Mouse (Mus musculus) retina, embryonic 14.5 days (tissue): ENCODE data around the gene Tenm2.

ENCODE experiments used
- DNase-seq: peaks from one replicate; pipeline ENCODE4 v3.0.0-alpha.2; 2015; ENCODE audit warnings: low spot score

Gene Tenm2

DNA sequence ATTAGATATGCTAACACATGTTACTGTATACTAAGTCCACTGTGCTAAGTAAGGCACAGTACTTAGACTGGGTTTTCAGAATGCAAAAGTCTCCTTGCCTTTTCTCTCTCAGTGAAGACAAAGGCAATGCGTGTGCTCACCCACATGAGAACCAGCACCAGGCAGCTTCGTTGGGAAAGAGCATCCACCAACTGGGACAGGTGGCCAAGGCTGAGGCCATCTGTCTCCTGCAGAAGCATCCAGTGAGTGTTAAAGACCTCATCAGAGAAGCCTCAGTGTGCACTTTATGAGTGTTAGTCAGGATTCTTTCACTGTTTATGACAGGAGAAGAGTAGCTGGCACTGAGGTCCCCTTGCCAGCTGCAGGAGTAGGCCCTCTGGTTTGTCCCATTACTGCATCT, 669.6 kb downstream of the Tenm2 start:
- DNase-seq = no peak

DNA sequence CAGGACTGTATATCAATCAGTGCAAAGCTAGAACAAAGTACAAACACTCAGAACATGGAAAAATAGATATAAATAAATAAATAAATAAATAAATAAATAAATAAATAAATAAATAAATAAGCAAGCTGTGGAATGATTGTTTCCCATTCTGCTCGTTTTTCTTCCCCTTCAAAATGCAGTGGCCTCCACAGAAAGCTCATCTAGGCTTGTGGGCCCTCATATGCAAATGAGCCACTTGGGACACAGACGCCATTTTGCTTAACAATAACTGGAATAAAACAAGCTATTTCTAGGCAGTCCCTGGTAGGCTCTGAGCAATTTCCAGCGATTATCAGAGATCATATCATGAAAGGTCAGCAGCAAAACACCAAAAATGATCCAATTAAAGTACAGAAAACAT, 672.9 kb downstream of the Tenm2 start:
- no peak for DNase-seq

DNA sequence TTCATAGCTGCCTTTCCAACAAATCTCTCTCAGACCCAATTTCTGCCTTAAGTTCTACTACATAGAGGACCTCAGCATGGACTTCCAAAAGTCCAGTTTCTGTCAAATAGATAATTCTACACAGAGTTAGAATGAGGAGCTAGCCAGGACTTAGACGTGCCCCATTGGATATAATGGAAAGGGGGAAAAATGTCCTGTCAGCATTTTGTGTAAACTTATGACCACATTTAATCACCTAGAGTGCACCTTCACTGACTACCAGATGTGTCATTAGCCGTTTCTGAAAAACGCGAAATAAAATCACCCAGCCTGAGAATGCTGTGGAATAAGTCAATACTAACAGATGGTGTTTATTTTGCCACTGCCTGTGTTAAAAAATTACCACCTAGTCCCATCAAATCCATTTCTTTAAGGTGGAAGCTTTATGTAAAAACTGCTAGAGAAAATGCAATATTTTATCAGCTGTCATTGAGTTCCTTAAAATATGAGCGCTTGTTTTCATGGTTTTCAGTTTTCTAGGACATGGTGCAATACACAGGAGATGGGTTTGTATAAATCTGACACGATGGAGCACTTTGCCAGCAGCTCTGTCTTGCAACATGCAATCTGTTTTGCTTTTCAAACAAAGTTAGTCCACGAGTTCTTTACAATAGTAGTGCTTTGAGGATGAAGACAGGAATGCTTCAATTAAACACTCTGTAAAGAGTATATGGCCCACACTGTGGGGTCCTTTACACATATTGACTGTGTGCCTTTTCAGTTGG, 674.8 kb downstream of the Tenm2 start:
- no peak for DNase-seq

DNA sequence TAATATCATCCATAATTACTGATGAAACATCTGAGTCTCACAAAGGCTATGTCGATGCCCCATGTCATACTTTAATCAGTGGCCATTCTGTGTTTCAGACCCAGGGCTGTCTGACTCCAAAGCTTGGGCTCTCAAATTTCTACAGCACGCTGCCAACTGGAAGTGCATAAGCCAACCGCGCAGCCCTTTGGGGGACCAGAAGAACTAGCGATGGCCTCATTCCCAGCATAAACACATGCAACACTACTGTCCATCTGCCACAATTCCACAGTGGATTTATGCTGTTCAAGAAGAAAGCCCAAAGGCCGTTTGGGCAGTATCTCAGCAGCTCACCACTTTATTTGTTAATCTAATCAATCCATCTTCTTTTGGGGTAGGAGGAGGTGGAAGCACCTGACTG, 678.4 kb downstream of the Tenm2 start:
- DNase-seq = no peak

DNA sequence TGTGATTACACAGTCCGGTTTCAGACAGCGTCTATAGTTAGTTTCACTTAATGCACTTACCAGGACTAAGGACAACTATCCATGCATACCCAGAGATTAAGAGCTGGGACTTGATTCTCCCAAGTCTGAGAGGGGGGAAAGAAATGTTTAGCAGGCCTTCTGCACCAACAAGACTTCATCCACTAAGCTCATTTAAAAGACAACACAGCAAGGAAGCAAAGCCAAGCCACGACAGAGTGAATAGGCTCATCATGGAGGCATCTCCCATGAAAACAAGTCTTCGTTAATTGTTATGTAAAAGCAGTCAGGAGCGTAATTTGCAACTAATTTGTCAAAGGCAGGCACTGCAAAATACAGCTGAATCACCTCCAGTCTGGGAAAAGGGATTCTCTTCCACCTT, 682.5 kb downstream of the Tenm2 start:
- DNase-seq = peak; percentile 44

DNA sequence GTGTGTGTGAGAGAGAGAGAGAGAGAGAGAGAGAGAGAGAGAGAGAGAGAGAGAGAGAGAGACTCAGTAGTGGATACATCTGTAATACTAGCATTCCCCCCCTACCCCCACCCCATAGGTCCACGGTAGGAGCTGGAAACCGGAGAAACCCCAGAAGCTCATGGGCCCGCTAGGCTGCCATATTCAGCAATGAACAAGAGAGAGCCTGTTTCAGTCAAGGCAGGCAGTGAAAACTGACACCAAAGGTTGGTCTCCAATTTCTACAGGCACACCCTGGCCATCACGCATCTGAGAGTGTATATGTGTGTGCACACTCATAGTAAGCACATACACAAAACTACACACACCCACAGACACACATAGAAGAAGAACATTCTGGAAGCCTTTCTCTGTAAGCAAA, 685.1 kb downstream of the Tenm2 start:
- DNase-seq = no peak

DNA sequence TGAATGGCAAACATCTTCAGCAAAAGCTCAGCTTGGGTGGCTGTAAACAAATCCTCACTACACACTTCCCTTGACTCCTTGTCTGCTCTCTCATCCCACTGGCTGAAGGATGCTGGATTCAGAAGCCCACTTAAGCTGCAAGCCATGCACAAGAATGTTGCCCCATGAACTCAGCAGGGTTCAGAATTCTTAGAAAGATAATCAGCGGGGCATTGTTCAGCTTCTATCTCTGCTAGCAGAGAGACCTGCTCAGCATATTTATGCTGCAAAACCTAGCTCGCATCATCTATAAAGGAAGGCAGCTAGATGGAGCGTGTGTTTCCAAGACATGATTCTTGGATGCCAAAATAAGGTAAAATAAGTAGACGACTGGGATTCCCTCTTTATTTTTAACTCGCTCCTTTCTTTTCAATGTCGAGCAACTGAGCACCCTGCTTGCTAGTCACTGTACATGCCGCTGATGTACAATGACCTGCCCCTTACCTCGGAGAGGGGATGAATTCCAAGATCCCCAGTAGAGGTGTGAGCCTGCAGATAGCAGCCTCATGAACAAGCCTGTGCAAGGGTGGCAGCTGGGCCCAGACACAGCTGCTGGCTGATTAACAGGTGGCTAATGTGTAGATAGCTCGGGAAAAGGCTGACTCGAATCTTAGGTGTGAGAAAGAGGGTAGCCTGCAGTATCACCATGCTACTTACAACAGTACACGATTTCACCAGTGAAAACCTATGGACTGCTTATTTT, 686.2 kb downstream of the Tenm2 start:
- DNase-seq = peak; percentile 41

DNA sequence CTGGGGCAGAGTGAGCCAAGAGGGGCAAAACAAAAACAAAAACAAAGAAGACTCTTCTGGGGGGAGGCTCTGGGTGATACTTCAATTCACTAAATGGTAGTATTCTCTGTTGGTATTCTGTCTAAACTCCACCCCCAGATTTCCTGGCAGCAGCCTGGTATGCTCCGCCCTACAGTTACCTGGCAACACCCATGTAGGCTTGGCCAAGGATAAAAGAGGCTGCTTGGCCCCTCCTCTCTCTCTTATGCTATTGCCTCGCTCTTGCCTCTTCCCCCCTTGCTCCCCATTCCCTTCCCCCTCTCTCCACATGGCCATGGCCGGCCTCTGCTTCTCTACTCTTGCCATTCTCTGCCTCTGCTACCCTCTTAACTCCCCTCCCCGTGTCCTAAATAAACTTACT, 687.6 kb downstream of the Tenm2 start:
- DNase-seq = no peak

DNA sequence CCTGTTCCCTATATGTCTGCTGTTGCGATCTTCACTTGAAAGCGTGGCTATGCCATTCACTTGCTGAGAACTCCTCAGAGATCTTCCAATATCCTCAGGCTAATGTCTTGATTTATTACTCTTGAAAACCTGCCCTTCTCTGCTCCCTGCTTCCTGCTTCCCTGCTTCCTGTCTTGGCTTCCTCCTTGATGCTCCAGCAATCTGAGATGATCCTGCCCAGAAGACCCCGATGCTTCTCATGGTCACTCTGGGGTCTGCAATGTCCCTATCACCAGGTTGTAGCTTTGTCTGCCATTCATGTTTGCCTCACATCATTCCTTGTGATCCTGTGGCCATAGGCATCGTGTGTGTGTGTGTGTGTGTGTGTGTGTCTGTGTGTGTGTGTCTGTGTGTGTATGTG, 697.6 kb downstream of the Tenm2 start:
- DNase-seq = no peak

DNA sequence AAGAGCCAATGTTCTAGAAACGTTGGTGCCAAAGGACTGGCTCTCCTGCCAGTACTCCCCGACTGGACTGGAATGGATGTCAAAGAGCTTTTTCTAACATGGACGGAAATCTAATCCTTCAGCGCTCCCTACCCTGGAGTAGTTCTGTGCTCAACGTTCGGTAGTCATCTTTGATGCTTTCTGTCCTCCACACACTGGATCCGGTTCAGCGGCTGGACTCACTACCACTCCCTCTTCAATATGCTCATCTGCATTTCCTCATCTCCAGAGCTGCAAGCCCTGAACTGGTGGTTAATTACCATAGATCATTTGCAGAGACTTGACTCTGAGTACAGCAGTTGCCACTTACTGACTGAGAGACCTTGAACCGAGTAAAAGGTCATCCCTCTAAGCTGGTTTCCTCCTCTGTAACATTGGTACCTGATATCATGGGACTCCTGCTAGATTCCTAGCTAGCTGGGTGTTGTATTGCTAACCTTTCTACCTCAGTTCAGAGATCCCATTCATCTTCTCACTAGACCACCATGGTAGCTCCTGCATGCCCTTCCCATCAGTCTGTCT, 698.1 kb downstream of the Tenm2 start:
- no peak for DNase-seq

DNA sequence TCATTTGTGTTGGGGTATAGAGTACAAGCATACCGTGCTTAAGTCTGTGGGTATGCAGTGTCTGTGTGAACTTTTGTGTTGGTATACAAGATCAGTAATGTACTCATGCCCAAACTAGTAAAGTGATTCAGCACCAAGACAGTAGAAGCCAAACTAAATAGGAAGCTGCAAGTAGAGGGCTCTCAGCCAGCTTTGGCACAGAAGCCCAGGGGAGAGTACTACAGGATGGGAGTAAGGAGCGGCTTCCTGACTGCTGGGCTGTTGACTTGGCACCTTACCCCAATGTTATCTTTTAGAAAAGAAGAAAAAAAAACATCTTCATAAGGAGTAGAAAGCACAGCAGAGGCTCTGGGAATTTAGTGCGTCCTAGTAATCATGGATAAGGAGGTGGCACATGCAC, 700.2 kb downstream of the Tenm2 start:
- no peak for DNase-seq

DNA sequence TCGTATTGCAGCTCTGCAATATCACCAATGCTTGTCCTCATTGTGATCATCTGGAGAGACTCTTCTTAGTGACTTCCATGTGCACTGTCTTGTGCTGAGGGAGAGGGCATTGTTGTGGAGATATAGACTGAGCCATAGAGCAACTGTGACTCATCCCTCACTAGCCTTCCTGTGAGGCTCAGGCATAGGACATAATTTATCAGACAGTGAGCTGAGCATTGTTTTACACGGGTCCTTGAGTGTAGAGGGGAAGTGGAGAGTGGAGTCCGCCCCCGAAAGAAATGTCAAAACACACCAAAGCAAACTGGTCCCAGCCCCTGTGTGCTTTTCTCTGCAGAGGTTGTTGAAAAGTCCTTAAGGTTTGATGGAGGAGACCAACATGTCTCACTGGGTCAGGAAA, 704.1 kb downstream of the Tenm2 start:
- no peak for DNase-seq

DNA sequence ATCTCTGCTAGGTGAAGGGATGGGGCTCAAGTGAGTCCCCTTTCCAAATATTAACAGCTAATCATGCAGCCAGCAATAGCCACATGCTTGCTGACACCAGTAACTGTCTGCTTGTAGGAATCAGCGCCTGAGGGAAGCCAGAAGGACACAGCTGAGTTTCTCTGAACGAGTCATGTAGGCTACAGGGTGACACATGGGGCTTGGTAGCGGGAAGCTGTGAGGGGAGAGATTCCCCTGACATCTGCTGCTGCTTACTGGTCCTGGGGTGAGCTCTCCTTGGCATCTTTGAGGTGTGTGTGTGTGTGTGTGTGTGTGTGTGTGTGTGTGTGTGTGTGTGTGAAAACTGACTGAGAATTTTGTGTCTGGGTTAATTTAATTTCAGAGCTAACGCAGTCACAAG, 708.3 kb downstream of the Tenm2 start:
- no peak for DNase-seq

DNA sequence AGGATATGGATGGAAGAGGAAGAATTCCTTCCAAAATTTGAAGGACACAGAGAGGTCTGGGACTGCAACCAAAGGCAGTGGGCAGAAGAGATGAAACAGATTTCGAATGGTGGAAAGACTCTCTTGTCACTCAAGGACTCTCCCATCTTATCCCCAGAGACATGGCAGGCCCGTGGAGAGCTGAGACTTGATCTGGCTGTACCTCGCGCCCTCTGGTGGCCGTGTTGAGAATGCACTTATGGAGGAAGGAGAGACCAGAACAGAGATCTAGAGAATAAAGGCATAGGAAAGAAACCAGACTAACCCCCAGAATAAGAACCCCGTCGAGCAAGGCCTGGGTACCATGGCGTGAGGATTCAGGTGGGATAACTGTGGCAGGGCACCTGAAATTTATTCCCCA, 709.4 kb downstream of the Tenm2 start:
- peak; percentile 84 for DNase-seq

DNA sequence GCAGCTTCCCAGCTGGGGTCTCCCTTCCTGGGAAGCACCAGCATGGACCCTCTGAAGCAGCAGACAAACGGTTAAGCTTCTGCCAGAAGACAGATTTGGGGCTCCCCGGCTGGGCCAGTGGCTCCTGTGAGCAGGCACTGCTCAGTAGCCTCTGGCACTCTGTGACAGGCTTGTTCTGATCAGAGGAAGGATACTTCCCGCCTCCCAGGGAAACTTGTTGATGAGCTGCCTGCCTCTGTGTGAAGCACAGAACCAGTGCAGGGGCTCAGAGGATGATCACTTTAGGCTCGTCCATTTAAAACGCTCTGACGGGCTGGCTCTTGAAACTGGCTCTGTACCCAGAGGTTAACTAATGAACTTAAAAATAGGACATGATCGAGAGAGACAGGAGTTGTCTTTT, 723.3 kb downstream of the Tenm2 start:
- DNase-seq = no peak

DNA sequence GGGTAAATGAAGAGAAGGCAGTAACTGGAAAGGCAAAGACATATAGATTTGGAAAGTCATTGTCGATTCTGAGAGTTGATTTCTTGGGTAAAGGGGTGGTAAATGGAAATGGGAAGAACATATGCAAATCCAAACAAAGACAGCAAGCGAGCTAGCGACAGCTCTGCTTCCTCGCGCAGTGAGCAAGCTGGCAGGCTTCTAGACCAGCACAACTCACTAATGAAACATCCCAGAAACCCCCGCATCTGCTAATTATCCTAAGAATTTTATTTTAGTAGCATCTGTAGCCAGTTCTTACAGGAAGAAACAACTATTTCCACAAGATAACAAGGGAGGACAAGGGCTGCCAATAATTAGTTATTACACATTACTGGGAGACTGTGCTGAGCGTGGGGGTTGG, 727.5 kb downstream of the Tenm2 start:
- DNase-seq = no peak

DNA sequence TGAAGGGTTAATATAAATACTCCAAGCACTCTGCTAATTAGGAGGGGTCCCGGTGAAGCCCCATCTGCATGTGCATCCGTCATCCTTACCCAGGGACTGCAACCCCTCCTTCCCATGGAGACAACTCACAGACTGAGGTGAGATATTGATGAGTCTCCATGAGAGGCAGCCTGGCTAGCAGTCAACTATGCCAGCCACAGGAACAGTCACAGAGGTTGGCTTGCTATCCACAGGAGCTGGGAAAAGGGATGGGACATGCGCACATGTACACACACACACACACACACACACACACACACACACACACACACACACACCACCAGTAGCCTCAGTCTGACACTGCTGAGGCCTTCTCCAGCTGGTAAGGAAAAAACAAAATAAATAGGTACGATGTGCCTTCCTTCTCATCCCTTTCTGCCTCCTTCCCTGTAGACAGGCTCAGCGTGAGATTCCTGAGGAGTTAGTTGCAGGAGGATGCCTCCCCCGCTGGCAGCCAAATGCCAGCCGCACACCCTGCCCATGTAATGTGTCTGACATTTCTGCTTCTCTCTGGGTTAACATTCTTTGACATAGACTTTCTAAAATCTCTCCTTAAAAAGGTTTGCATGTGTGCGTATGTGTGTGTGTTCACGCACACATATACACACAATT, 740.7 kb downstream of the Tenm2 start:
- no peak for DNase-seq

DNA sequence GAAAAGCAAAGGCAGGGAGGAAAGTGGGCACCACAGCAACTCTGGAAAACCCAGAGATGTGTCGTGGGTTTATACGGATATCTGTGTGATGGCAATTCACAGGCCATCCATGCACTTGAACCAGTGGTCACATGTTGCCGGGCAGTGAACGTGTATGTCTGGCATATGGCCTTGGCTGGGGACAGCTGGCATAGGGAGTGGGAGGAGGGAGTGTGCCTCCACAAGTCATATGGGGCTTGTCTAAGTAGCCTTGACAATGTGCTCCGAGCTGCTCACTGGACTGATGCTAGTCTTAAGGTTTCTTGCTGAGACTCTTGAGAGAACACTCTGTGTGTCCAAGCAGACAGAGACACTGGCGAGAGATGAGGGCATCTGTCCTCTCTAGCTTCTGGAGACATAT, 743.5 kb downstream of the Tenm2 start:
- peak; percentile 48 for DNase-seq

DNA sequence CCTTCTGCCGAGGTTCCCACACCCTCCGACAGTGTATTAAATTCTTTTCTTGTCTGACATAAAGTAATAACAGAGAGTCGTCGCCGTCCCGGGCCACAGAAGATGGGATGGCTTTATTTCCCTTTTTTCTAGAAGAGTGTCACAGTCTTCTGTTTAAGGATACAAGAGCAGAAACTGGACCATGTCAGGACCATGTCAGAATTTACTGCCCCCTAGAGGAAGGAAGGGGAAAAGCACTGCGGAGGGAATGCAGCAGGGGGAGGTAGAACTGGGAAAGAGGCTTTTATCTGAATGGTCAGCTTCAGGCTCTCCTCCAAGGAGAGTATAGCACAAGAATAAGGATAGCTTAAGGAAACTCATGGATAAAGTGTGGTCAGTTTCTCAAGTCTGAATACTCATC, 745.7 kb downstream of the Tenm2 start:
- peak; percentile 73 for DNase-seq

DNA sequence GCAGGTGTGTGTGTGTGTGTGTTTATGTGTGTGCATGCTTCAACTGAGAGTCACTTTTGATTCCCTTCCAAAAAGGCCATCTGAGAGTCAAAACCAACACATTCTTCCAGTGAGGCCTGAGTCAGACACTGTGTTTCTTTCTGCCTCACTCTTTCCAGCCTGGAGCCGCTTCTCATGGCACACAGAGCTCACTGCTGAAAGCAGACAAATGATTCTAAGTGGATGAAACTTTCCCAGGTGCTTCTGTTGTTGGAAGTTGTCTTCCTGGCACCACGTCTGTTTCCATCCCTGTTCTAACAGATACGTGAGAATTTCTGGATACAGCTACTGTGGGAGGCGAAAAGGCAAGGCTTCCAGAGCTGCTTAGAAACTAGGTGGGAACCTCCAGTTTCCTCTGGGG, 747.1 kb downstream of the Tenm2 start:
- no peak for DNase-seq

DNA sequence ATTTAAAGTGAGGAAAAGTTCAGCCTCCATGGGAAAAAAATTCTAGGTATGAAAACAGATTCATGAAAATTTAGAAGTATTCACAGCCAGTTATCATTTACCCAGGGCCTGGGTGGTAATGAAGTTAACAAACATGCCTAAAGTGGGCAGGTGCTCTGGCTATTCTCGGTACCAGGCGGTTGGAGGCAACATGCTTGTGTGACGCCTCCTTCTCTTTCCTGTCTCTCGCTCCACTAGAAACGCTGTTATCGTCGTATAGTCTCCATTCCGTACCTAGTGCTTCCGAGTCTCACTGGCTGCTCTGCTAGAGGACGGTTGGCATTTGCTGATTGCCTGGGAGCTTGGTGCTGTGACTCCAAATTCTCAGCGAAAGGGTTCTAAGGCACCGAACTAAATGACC, 749.7 kb downstream of the Tenm2 start:
- no peak for DNase-seq

DNA sequence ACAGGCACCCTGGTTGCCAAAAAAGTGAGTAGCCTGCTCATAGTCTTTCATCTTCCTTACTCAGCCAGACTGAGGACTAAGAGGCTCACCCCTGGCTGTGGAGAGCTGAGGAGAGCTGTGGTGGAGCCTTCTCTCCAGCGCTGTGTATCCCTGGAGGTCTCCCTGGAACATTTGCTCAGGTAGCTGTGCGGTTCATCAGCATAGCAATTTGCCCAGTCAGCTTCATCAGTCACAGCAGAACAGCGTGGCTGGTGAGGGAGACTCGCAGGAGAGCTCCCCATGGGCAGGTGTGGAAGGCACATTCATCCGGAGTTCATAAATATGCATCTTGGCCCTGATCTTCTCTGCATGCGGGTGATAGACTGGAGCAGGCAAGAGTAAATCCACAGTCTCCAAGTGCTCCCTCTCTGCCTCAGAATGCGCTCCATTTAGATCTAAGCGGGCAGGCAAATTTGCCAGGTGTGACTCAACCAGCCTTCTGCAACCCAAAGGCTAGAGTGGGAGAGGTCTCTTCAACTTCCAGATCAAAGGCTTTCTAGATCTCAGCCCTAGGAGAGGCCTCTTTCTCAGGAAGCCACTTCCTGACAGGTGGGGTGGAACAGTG, 751.2 kb downstream of the Tenm2 start:
- no peak for DNase-seq

DNA sequence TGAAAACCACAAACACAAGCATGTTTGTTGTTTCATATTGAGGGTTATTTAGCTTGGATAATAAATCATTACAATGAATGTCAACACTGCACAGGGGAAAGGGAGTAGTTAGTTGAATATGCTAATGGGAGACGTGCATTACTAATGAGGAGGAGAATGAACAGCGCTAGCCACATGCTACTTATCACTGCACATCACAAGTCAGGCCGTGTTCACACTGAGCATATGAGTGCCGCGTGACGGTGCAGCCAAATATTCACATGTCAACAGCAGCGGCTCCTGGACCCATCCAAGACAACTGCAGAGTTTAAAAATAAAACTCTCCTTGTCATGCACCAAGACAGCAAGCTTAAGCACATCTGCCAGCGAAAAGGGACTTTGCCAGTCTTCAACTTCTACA, 753.6 kb downstream of the Tenm2 start:
- no peak for DNase-seq
